Mouse (Mus musculus): Measurements from ENCODE around the gene Prnd.

- TF ChIP-seq CTCF (IDR thresholded peaks at IDR 0.05; ENCODE audit: low read depth, low read length) (no peak), POLR2A (IDR thresholded peaks at IDR 0.05; ENCODE audit: insufficient read depth, low read length) (no peak), EP300 (IDR thresholded peaks at IDR 0.05; ENCODE audit: insufficient read depth, low read depth, low read length) (no peak)
Observed at GRCm38 (mm10) chr2:131988550-131988949, 37.9 kb downstream of the Prnd start.

Measured in ES-Bruce4 (cell line).